Mouse (Mus musculus): Measurements from ENCODE around the gene Mfsd14b. TPM values are rescaled to one million over a fixed set of nuclear protein-coding genes. Genes with fewer than 3 reads are reported as not detected.
A peak's percentile ranks its signal among the peaks of the same experiment; 100 is the strongest.

Gene Mfsd14b
- 29.1 and 30.4 TPM in 2 replicates for polyA plus RNA-seq (2015; fragmentation: Nextera tagmentation; extraction: Ambion mirVana)

DNA sequence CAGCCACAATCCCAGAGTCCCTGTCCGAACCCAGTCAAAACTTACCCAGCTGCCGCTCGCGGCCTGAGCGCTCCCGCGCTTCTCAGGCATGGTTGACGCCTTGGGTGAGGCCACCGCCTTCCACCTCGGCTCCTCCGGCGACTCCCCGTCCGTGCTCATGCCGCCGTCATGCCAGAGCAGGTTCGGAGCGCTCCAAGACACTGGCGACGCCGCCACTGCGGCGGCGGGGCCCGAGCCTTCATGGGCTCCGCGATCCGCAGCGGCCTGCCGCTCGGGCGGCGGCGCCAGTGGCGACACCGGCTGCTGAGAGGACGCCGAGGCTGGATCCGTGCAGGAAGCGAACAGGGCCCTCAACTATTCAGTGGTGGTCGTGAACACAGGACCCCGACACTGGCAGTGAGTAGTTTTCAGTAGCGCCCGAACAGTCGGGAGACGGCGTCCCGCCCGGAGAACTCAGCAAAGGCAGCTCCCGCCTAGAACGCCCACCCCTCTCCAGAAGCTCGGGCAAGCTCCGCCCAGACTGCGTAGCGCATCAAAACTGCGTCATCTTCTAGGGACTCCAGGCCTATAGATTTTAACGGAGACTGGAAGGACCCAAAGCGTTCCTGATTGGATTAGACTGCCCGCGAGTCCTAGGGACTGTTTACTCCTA is at the start of gene Mfsd14b:
Mfsd14b (minus strand) TSS at position 517 of the 652 bp plus-strand sequence.
- no peaks in the 10 kb centered on the region for H3K27me3 ChIP-seq (ENCODE audit: control insufficient read depth, insufficient read depth, low read depth, low read length)
- peak within 1 kb of the TSS; percentile 95 for H3K4me2 ChIP-seq (ENCODE audit: low read length)
- peak within 1 kb of the TSS; percentile 77 for H3K27ac ChIP-seq (ENCODE audit: low read length)
- no peaks in the 10 kb centered on the region; the same call in 1 of the 2 replicates for H3K36me3 ChIP-seq (ENCODE audit: control insufficient read depth, insufficient read depth, low read length)
- WGBS: under 1% methylated on average over 60 of the region's 60 CpGs
- peak; percentile 99 for ATAC-seq
- no peaks in the 10 kb centered on the region for H3K9me3 ChIP-seq (replicated peaks; ENCODE audit: control insufficient read depth, low read length, poor library complexity, severe bottlenecking)
- peaks cover 13% of the 10 kb centered on the region for H3K4me1 ChIP-seq (ENCODE audit: control insufficient read depth, insufficient read depth, low read length)
- peak within 1 kb of the TSS; percentile 82 for H3K9ac ChIP-seq (ENCODE audit: low read depth, low read length)
- peak within 1 kb of the TSS; percentile 63 for H3K4me3 ChIP-seq (ENCODE audit: low read depth, low read length)

DNA sequence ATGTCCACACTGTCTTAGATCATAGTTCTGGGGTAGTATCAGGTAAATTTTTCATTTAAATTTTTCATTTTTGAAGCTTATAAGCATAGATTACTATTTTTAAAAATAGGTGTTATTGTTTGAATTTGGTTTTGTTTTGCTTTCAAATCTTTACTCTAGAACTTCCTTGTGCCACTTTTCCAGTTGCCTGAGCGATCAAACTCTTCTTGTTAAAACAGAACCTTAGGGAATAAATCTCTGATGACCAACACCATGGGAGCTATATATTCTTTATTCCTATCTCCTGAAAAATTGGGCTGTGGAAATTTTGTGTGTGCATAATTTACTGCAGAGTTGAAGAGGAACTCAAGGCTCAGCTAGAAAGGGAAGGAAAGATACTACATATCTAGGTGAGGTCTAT is 37.2 kb upstream of the Mfsd14b start, which contains the start of gene Olfr466:
Olfr466 (plus strand) TSS at position 301 of the 400 bp plus-strand sequence.
- no peak within 1 kb of the TSS for H3K4me2 ChIP-seq (ENCODE audit: low read length)
- H3K9ac ChIP-seq (ENCODE audit: low read depth, low read length): no peak within 1 kb of the TSS
- H3K27me3 ChIP-seq (ENCODE audit: control insufficient read depth, insufficient read depth, low read depth, low read length): no peaks in the 10 kb centered on the region
- no peak for ATAC-seq
- H3K4me1 ChIP-seq (ENCODE audit: control insufficient read depth, insufficient read depth, low read length): no peaks in the 10 kb centered on the region
- H3K9me3 ChIP-seq (replicated peaks; ENCODE audit: control insufficient read depth, low read length, poor library complexity, severe bottlenecking): no peaks in the 10 kb centered on the region
- no peaks in the 10 kb centered on the region for H3K36me3 ChIP-seq (ENCODE audit: control insufficient read depth, insufficient read depth, low read length)
- WGBS: 76% methylated on average over 1 of the region's 1 CpGs
- H3K4me3 ChIP-seq (ENCODE audit: low read depth, low read length): no peak within 1 kb of the TSS
- H3K27ac ChIP-seq (ENCODE audit: low read length): no peak within 1 kb of the TSS

DNA sequence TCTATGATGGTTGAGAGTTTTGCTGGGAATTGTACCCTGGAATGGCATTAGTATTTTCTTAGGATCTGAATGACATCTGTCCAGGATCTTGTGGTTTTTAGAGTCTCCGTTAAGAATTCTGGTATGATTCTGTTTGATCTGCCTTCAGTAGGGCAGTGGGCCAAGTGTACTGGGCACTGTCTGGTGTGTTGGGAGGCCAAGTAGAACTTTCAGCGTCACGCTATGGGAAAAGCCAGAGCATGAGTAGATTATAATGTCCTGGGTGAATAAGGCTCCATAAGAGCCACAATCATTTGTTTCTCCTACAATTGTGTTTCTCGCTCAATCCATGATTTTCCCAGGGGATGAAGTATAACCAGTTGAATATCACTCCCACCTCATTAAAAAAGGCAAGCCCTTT is 25.0 kb upstream of the Mfsd14b start, which contains the start of gene Olfr465-ps1:
Olfr465-ps1 (plus strand) TSS at position 301 of the 400 bp plus-strand sequence.
- Histone ChIP-seq H3K9ac (ENCODE audit: low read depth, low read length) (no peak within 1 kb of the TSS), H3K36me3 (ENCODE audit: control insufficient read depth, insufficient read depth, low read length) (no peaks in the 10 kb centered on the region), H3K27ac (ENCODE audit: low read length) (no peak within 1 kb of the TSS), H3K27me3 (ENCODE audit: control insufficient read depth, insufficient read depth, low read depth, low read length) (no peaks in the 10 kb centered on the region), H3K4me3 (ENCODE audit: low read depth, low read length) (no peak within 1 kb of the TSS), H3K4me2 (ENCODE audit: low read length) (no peak within 1 kb of the TSS), H3K4me1 (ENCODE audit: control insufficient read depth, insufficient read depth, low read length) (no peaks in the 10 kb centered on the region), H3K9me3 (replicated peaks; ENCODE audit: control insufficient read depth, low read length, poor library complexity, severe bottlenecking) (no peaks in the 10 kb centered on the region)
- 82% methylated on average over 4 of the region's 4 CpGs for WGBS
- no peak for ATAC-seq

DNA sequence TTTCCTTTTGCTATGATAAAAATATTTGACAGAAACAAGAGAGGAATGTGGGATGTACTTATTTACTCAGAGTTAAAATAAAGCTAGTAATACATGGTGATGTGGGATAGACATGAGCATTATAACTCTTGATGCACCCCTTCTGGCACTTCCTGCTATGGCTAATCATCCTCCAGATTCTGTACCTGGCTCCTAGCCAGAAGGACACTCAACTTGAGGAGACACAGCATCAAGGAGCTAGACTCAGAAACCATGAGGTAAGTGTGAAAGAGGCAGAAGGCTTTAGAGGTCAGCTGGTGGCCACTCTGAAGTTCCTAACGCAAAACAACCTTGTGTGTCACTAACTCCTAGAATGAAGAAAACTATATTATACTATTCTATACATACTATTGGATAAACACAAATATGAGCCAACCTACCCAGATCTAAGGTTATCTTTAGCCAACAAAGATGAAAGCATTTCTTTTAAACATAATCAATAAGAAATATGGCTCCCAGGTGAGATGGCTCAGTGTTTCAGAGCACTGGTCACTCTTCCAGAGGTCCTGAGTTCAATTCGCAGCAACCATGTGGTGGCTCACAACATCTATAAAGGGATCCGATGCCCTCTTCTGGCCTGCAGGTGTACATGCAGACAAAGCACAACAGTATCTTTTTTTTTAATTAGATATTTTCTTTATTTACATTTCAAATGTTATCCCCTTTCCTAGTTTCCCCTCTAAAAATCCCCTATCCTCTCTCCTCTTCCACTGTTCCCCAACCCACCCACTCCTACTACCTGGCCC is 14.5 kb upstream of the Mfsd14b start:
- ATAC-seq: no peak
- Histone ChIP-seq H3K4me3 (ENCODE audit: low read depth, low read length) (no peak overlapping the region), H3K4me1 (ENCODE audit: control insufficient read depth, insufficient read depth, low read length) (no peaks in the 10 kb centered on the region)

DNA sequence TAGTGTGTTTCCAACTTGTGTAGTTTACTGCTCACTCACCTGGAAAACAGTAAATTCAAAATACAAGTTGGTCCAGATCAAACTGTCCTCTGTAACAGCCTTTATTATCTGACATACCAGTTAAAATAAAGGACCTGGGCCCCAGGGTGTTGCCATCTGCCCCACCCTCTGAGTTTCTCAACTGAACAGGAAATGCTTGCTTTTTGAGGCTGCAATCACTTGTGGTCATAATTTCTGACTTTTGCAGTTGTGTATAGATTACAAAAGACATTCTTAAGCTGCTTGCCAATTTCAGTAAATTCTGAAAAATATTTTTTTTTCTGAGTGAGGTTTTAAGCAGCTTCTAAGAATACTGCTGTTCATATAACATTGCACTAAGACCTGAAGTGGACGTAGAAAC is 9.3 kb upstream of the Mfsd14b start:
- Histone ChIP-seq H3K9ac (ENCODE audit: low read depth, low read length) (no peak overlapping the region), H3K36me3 (ENCODE audit: control insufficient read depth, insufficient read depth, low read length) (no peaks in the 10 kb centered on the region), H3K4me2 (ENCODE audit: low read length) (no peak overlapping the region), H3K27ac (ENCODE audit: low read length) (no peak overlapping the region), H3K27me3 (ENCODE audit: control insufficient read depth, insufficient read depth, low read depth, low read length) (no peaks in the 10 kb centered on the region), H3K4me3 (ENCODE audit: low read depth, low read length) (no peak overlapping the region), H3K9me3 (replicated peaks; ENCODE audit: control insufficient read depth, low read length, poor library complexity, severe bottlenecking) (no peaks in the 10 kb centered on the region), H3K4me1 (ENCODE audit: control insufficient read depth, insufficient read depth, low read length) (no peaks in the 10 kb centered on the region)
- ATAC-seq: no peak
- 90% methylated on average over 1 of the region's 1 CpGs for WGBS

More for the DNA sequence above, 14.5 kb upstream of the Mfsd14b start:
- H3K27me3 ChIP-seq (ENCODE audit: control insufficient read depth, insufficient read depth, low read depth, low read length): no peaks in the 10 kb centered on the region
- H3K9ac ChIP-seq (ENCODE audit: low read depth, low read length): no peak overlapping the region
- WGBS: 68% methylated on average over 3 of the region's 3 CpGs
- H3K27ac ChIP-seq (ENCODE audit: low read length): no peak overlapping the region
- H3K9me3 ChIP-seq (replicated peaks; ENCODE audit: control insufficient read depth, low read length, poor library complexity, severe bottlenecking): no peaks in the 10 kb centered on the region
- no peak overlapping the region for H3K4me2 ChIP-seq (ENCODE audit: low read length)
- no peaks in the 10 kb centered on the region for H3K36me3 ChIP-seq (ENCODE audit: control insufficient read depth, insufficient read depth, low read length)

DNA sequence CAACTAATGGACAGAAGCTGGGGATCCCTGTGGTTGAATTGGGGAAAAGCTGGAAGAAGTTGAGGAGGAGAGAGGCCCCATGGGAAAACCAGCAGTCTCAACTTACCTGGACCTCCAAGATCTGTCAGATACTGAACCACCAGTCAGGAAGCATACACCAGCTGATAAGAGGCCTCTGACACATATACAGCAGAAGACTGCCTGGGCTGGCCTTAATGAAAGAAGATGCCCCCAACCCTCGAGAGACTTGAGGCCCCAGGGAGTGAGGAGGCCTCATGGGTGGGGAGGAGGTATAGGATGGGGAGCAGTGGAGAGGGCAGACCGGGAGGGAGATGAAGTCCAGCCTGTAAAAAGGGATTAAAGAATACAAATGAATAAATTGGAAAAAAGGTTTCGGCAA is 8.2 kb upstream of the Mfsd14b start:
- no peak overlapping the region for H3K4me3 ChIP-seq (ENCODE audit: low read depth, low read length)
- H3K27me3 ChIP-seq (ENCODE audit: control insufficient read depth, insufficient read depth, low read depth, low read length): no peaks in the 10 kb centered on the region
- H3K4me2 ChIP-seq (ENCODE audit: low read length): no peak overlapping the region
- H3K4me1 ChIP-seq (ENCODE audit: control insufficient read depth, insufficient read depth, low read length): no peaks in the 10 kb centered on the region
- H3K27ac ChIP-seq (ENCODE audit: low read length): no peak overlapping the region
- no peaks in the 10 kb centered on the region for H3K9me3 ChIP-seq (replicated peaks; ENCODE audit: control insufficient read depth, low read length, poor library complexity, severe bottlenecking)
- ATAC-seq: no peak
- H3K9ac ChIP-seq (ENCODE audit: low read depth, low read length): no peak overlapping the region
- H3K36me3 ChIP-seq (ENCODE audit: control insufficient read depth, insufficient read depth, low read length): no peaks in the 10 kb centered on the region
- WGBS: 61% methylated on average over 3 of the region's 3 CpGs

DNA sequence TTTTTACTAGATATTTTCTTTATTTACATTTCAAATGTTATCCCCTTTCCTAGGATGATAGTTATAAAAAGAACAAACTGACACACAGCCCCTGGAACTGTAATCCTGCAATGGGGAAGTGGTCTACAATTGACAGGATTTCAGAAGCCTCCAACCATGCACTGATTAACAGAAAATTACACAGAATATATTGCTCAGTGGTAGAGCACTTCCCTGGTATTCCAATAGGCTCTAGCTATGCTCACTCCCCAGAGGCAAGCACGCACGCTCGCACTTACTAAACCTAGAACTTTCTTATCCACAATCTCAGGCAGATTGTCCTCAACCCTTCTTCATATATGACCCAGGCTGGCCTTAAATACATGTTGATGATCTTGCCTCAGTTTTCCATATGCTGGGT is 464 bp upstream of the Mfsd14b start:
- Histone ChIP-seq H3K9ac (ENCODE audit: low read depth, low read length) (peak overlapping the region; percentile 82), H3K4me2 (ENCODE audit: low read length) (peak overlapping the region; percentile 59), H3K27ac (ENCODE audit: low read length) (peak overlapping the region; percentile 77), H3K4me1 (ENCODE audit: control insufficient read depth, insufficient read depth, low read length) (peaks cover 13% of the 10 kb centered on the region), H3K27me3 (ENCODE audit: control insufficient read depth, insufficient read depth, low read depth, low read length) (no peaks in the 10 kb centered on the region), H3K36me3 (ENCODE audit: control insufficient read depth, insufficient read depth, low read length) (no peaks in the 10 kb centered on the region), H3K4me3 (ENCODE audit: low read depth, low read length) (peak overlapping the region; percentile 63), H3K9me3 (replicated peaks; ENCODE audit: control insufficient read depth, low read length, poor library complexity, severe bottlenecking) (no peaks in the 10 kb centered on the region)
- WGBS: 63% methylated on average over 3 of the region's 3 CpGs
- peak; percentile 76 for ATAC-seq

DNA sequence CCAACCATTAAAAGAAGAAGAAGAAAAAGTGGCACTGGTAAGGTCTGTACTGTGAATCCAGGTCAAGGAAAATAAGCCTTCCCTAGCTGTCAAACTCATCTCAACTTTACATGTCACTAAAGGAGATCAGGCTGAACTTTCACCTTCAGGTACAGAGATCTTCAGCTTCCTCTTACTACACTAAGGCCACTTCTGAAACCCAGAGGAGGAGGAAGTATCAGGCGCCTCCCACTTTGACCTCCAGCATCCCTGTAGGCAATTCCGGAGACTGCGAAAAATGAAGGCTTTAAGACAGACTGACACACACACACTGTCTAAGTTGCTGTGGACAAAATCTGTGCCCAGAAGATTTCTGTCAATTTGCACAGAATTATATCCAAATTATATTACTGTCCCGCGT is 814 bp downstream of the Mfsd14b start:
- 1% methylated on average over 5 of the region's 5 CpGs for WGBS
- peak; percentile 1; the same call in 1 of the 2 replicates for ATAC-seq
- no peaks in the 10 kb centered on the region for H3K9me3 ChIP-seq (replicated peaks; ENCODE audit: control insufficient read depth, low read length, poor library complexity, severe bottlenecking)

DNA sequence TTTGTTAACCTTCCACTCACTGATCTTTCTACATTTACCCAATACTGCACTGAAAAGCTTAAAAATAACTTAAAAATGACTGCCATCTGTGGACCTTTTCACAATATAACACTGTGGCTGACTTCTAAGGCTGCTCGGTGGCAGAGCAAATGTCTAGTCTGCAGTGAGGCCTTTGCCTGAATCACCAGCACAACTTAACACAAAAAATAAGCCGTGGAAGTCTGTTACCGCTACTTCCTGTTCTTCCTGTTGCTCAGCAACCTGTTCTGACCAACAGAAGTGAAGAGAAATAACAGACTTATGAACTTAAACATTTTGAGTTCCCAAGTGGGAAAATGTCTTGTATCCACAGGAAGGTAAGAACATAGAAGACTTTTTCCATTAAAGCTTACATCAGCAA is 11.5 kb downstream of the Mfsd14b start:
- no peak overlapping the region for H3K27ac ChIP-seq (ENCODE audit: low read length)
- WGBS: 95% methylated on average over 3 of the region's 3 CpGs
- no peak overlapping the region for H3K9ac ChIP-seq (ENCODE audit: low read depth, low read length)
- H3K9me3 ChIP-seq (replicated peaks; ENCODE audit: control insufficient read depth, low read length, poor library complexity, severe bottlenecking): peaks cover 16% of the 10 kb centered on the region; the same call in 1 of the 2 replicates
- H3K36me3 ChIP-seq (ENCODE audit: control insufficient read depth, insufficient read depth, low read length): peaks cover 6% of the 10 kb centered on the region; the same call in 1 of the 2 replicates
- no peak for ATAC-seq
- H3K4me1 ChIP-seq (ENCODE audit: control insufficient read depth, insufficient read depth, low read length): no peaks in the 10 kb centered on the region
- H3K27me3 ChIP-seq (ENCODE audit: control insufficient read depth, insufficient read depth, low read depth, low read length): no peaks in the 10 kb centered on the region
- no peak overlapping the region for H3K4me2 ChIP-seq (ENCODE audit: low read length)
- H3K4me3 ChIP-seq (ENCODE audit: low read depth, low read length): no peak overlapping the region

More for the DNA sequence above, 814 bp downstream of the Mfsd14b start:
- Histone ChIP-seq H3K4me3 (ENCODE audit: low read depth, low read length) (peak overlapping the region; percentile 63), H3K4me2 (ENCODE audit: low read length) (peak overlapping the region; percentile 95), H3K9ac (ENCODE audit: low read depth, low read length) (peak overlapping the region; percentile 82), H3K27ac (ENCODE audit: low read length) (peak overlapping the region; percentile 77; the same call in 1 of the 2 replicates), H3K36me3 (ENCODE audit: control insufficient read depth, insufficient read depth, low read length) (no peaks in the 10 kb centered on the region; the same call in 1 of the 2 replicates), H3K27me3 (ENCODE audit: control insufficient read depth, insufficient read depth, low read depth, low read length) (no peaks in the 10 kb centered on the region), H3K4me1 (ENCODE audit: control insufficient read depth, insufficient read depth, low read length) (peaks cover 13% of the 10 kb centered on the region)
